8 mouse cellular contexts compared by ENCODE assay signal in genomic region chr11:98776843-98777590, GRCm38 (mm10). TPM values are rescaled to one million over a fixed set of nuclear protein-coding genes. Genes with fewer than 3 reads are reported as not detected.
DNase-seq lines count a peak whose midpoint lies in the region; ATAC-seq lines count a peak whose summit lies in the region.

No protein-coding gene starts in this region.

- intact Hi-C loops in gastrocnemius, postnatal 14 days (cut with DNase I; ENCODE audit: low total_unique reads): no loop called here

- H3K9me3 ChIP-seq in intestine, embryonic 15.5 days: no peaks in the 10 kb centered on the region
- no peaks in the 10 kb centered on the region for H3K9me3 ChIP-seq in liver, embryonic 16.5 days (replicated peaks; ENCODE audit: control insufficient read depth, low read length)

- peak; percentile 85 for DNase-seq in 416B (ENCODE audit: low read depth)
- DNase-seq in adrenal gland, postnatal 36 days: peak; percentile 79 to 80
- DNase-seq in gastrocnemius, postnatal 14 days: peak; percentile 56
- DNase-seq in skeletal muscle tissue, adult 2 months (ENCODE audit: low read depth, low spot score): peak; percentile 86
- DNase-seq in B cell, adult 2 months: no peak

- H3K4me1 ChIP-seq in intestine, embryonic 15.5 days (replicated peaks): peaks cover 59% of the 10 kb centered on the region
- H3K4me1 ChIP-seq in liver, embryonic 16.5 days (ENCODE audit: control insufficient read depth, low read depth, low read length): peaks cover 59% of the 10 kb centered on the region

- 0 out of 2 replicates have a peak overlapping the region, but pooled peaks have one; percentile 24 for H3K9ac ChIP-seq in intestine, embryonic 15.5 days
- peak overlapping the region; percentile 32; the same call in 1 of the 2 replicates for H3K9ac ChIP-seq in liver, embryonic 16.5 days (ENCODE audit: low read depth, low read length)

- H3K4me3 ChIP-seq in intestine, embryonic 15.5 days (replicated peaks): no peak overlapping the region
- H3K4me3 ChIP-seq in liver, embryonic 16.5 days (ENCODE audit: low read depth, low read length): no peak overlapping the region

- no peaks in the 10 kb centered on the region for H3K36me3 ChIP-seq in intestine, embryonic 15.5 days
- no peaks in the 10 kb centered on the region for H3K36me3 ChIP-seq in liver, embryonic 16.5 days (ENCODE audit: control insufficient read depth, insufficient read depth)

- H3K27ac ChIP-seq in intestine, embryonic 15.5 days: peak overlapping the region; percentile 84
- peak overlapping the region; percentile 64 for H3K27ac ChIP-seq in liver, embryonic 16.5 days (ENCODE audit: low read length)

- peak overlapping the region; percentile 22 for H3K4me2 ChIP-seq in intestine, embryonic 15.5 days (replicated peaks)
- H3K4me2 ChIP-seq in liver, embryonic 16.5 days (ENCODE audit: low read depth, low read length): peak overlapping the region; percentile 15

- ATAC-seq in intestine, embryonic 15.5 days: no peak
- no peak for ATAC-seq in liver, embryonic 16.5 days (ENCODE audit: low read depth)
- no peak for ATAC-seq in frontal cortex, adult (ENCODE audit: low TSS enrichment)

- H3K27me3 ChIP-seq in intestine, embryonic 15.5 days (replicated peaks): no peaks in the 10 kb centered on the region
- H3K27me3 ChIP-seq in liver, embryonic 16.5 days (ENCODE audit: control insufficient read depth, insufficient read depth, low read depth, low read length): no peaks in the 10 kb centered on the region

- WGBS in intestine, embryonic 15.5 days: 12% methylated on average over 9 of the region's 9 CpGs
- WGBS in liver, embryonic 16.5 days (ENCODE audit: insufficient replicate concordance): 9% methylated on average over 9 of the region's 9 CpGs

RNA-seq across cellular contexts. Expression of gene Nr1d1, which starts 1.9 kb away (rescaled TPM):
- 100 to 1,000 TPM; 116 to 171 TPM for total RNA-seq in adrenal gland, postnatal 36 days (2021)
- 10 to 100 TPM; 27.3 to 64.6 TPM for total RNA-seq in gastrocnemius, postnatal 14 days (2021)
- polyA plus RNA-seq in intestine, embryonic 15.5 days (2015; fragmentation: Nextera tagmentation; extraction: Ambion mirVana): 2.6 and 2.7 TPM in 2 replicates
- polyA plus RNA-seq in liver, embryonic 16.5 days (2015; fragmentation: Nextera tagmentation; extraction: Ambion mirVana): 0.65 and 0.66 TPM in 2 replicates

RNA-seq across cellular contexts. Expression of gene Msl1, which starts 18.3 kb away (rescaled TPM):
- 100 to 1,000 TPM in 1 of 2 experiments, 10 to 100 TPM in 1; 94.2 to 106 TPM for total RNA-seq in adrenal gland, postnatal 36 days (2021)
- 10 to 100 TPM; 49.0 to 55.3 TPM for total RNA-seq in gastrocnemius, postnatal 14 days (2021)
- 18.9 and 19.7 TPM in 2 replicates for polyA plus RNA-seq in intestine, embryonic 15.5 days (2015; fragmentation: Nextera tagmentation; extraction: Ambion mirVana)
- 4.9 and 5.3 TPM in 2 replicates for polyA plus RNA-seq in liver, embryonic 16.5 days (2015; fragmentation: Nextera tagmentation; extraction: Ambion mirVana)

RNA-seq across cellular contexts. Expression of gene Casc3, which starts 27.7 kb away (rescaled TPM):
- total RNA-seq in adrenal gland, postnatal 36 days (2021): 10 to 100 TPM; 29.6 to 34.3 TPM
- 10 to 100 TPM; 20.1 to 21.5 TPM for total RNA-seq in gastrocnemius, postnatal 14 days (2021)
- 28.2 and 29.8 TPM in 2 replicates for polyA plus RNA-seq in intestine, embryonic 15.5 days (2015; fragmentation: Nextera tagmentation; extraction: Ambion mirVana)
- 11.6 and 13.6 TPM in 2 replicates for polyA plus RNA-seq in liver, embryonic 16.5 days (2015; fragmentation: Nextera tagmentation; extraction: Ambion mirVana)

RNA-seq across cellular contexts. Expression of gene Thra, which starts 36.6 kb away (rescaled TPM):
- total RNA-seq in adrenal gland, postnatal 36 days (2021): 10 to 100 TPM; 69.2 to 91.7 TPM
- total RNA-seq in gastrocnemius, postnatal 14 days (2021): 100 to 1,000 TPM in 1 of 2 experiments, 10 to 100 TPM in 1; 91.8 to 106 TPM
- 42.7 and 45.5 TPM in 2 replicates for polyA plus RNA-seq in intestine, embryonic 15.5 days (2015; fragmentation: Nextera tagmentation; extraction: Ambion mirVana)
- polyA plus RNA-seq in liver, embryonic 16.5 days (2015; fragmentation: Nextera tagmentation; extraction: Ambion mirVana): 6.5 and 7.7 TPM in 2 replicates

RNA-seq across cellular contexts. Expression of gene Med24, which starts 47.8 kb away (rescaled TPM):
- total RNA-seq in adrenal gland, postnatal 36 days (2021): 10 to 100 TPM; 46.9 to 52.0 TPM
- total RNA-seq in gastrocnemius, postnatal 14 days (2021): 10 to 100 TPM; 40.3 to 42.0 TPM
- 39.6 and 42.5 TPM in 2 replicates for polyA plus RNA-seq in intestine, embryonic 15.5 days (2015; fragmentation: Nextera tagmentation; extraction: Ambion mirVana)
- 22.8 and 23.8 TPM in 2 replicates for polyA plus RNA-seq in liver, embryonic 16.5 days (2015; fragmentation: Nextera tagmentation; extraction: Ambion mirVana)

Comparison
In these comparisons a context has a peak if more than half of its experiments do, and no peak if none do; other contexts are left out.
1. DNase-seq: peak in 416B (single experiment), adrenal gland, postnatal 36 days (2 of 2), gastrocnemius, postnatal 14 days (single experiment) and skeletal muscle tissue, adult 2 months (single experiment); none in B cell, adult 2 months (0 of 2).